Mouse (Mus musculus): ENCODE results near the gene Tyro3. TPM values are rescaled to one million over a fixed set of nuclear protein-coding genes. Genes with fewer than 3 reads are reported as not detected.
A peak's percentile ranks its signal among the peaks of the same experiment; 100 is the strongest.

Gene Tyro3
- polyA plus RNA-seq, 1 experiment from 2014 or later, result 21.9 TPM

- Histone ChIP-seq H3K9ac (no peak overlapping the region), H3K27me3 (ENCODE audit: insufficient read depth, low read length) (no peaks in the 10 kb centered on the region), H3K36me3 (ENCODE audit: insufficient read depth) (peaks cover 61% of the 10 kb centered on the region), H3K27ac (ENCODE audit: low read depth) (no peak overlapping the region), H3K4me2 (no peak overlapping the region), H3K4me3 (ENCODE audit: low read depth, low read length) (no peak overlapping the region), H3K4me1 (ENCODE audit: insufficient read depth) (no peaks in the 10 kb centered on the region), H3K9me3 (ENCODE audit: low read depth, low read length) (no peaks in the 10 kb centered on the region)
- DNase-seq (peak; percentile 58), ATAC-seq (ENCODE audit: insufficient read depth) (peak; percentile 41; the same call in 1 of the 2 replicates)
- WGBS, result 59% methylated on average over 7 of the region's 7 CpGs
- TF ChIP-seq CTCF (IDR thresholded peaks at IDR 0.05; ENCODE audit: low read depth), result no peak
These were observed 16.9 kb downstream of the Tyro3 start for GRCm38 (mm10) chr2:119814376-119814933.

- DNase-seq (no peak), ATAC-seq (ENCODE audit: insufficient read depth) (no peak)
- no peak overlapping the region for H3K4me2 ChIP-seq
- H3K27ac ChIP-seq (ENCODE audit: low read depth), result no peak overlapping the region
- H3K4me3 ChIP-seq (ENCODE audit: low read depth, low read length), result no peak overlapping the region
- no peak overlapping the region for H3K9ac ChIP-seq
- H3K9me3 ChIP-seq (ENCODE audit: low read depth, low read length), result no peaks in the 10 kb centered on the region
- TF ChIP-seq CTCF (IDR thresholded peaks at IDR 0.05; ENCODE audit: low read depth), result no peak
- H3K27me3 ChIP-seq (ENCODE audit: insufficient read depth, low read length), result no peaks in the 10 kb centered on the region
- no peaks in the 10 kb centered on the region for H3K4me1 ChIP-seq (ENCODE audit: insufficient read depth)
- 94% methylated on average over 13 of the region's 13 CpGs for WGBS
- peaks cover 41% of the 10 kb centered on the region for H3K36me3 ChIP-seq (ENCODE audit: insufficient read depth)
These were observed 19.1 kb downstream of the Tyro3 start for GRCm38 (mm10) chr2:119816611-119817010.

GRCm38 (mm10) chr2:119817047-119817446 is 19.5 kb downstream of the Tyro3 start:
- no peaks in the 10 kb centered on the region for H3K27me3 ChIP-seq (ENCODE audit: insufficient read depth, low read length)
- 86% methylated on average over 5 of the region's 5 CpGs for WGBS

GRCm38 (mm10) chr2:119818668-119819272 is 21.2 kb downstream of the Tyro3 start:
- H3K9me3 ChIP-seq (ENCODE audit: low read depth, low read length), result no peaks in the 10 kb centered on the region
- no peak overlapping the region for H3K9ac ChIP-seq
- DNase-seq, result peak; percentile 39
- no peak for TF ChIP-seq CTCF (IDR thresholded peaks at IDR 0.05; ENCODE audit: low read depth)
- H3K27ac ChIP-seq (ENCODE audit: low read depth), result peak overlapping the region; percentile 40; the same call in 1 of the 2 replicates
- no peak overlapping the region for H3K4me2 ChIP-seq
- no peaks in the 10 kb centered on the region for H3K27me3 ChIP-seq (ENCODE audit: insufficient read depth, low read length)
- peaks cover 25% of the 10 kb centered on the region for H3K36me3 ChIP-seq (ENCODE audit: insufficient read depth)
- H3K4me1 ChIP-seq (ENCODE audit: insufficient read depth), result no peaks in the 10 kb centered on the region
- no peak overlapping the region for H3K4me3 ChIP-seq (ENCODE audit: low read depth, low read length)
- no peak for ATAC-seq (ENCODE audit: insufficient read depth)
- WGBS, result 39% methylated on average over 9 of the region's 9 CpGs

More at GRCm38 (mm10) chr2:119817047-119817446, 19.5 kb downstream of the Tyro3 start:
- Histone ChIP-seq H3K4me1 (ENCODE audit: insufficient read depth) (no peaks in the 10 kb centered on the region), H3K4me3 (ENCODE audit: low read depth, low read length) (no peak overlapping the region), H3K4me2 (no peak overlapping the region), H3K9me3 (ENCODE audit: low read depth, low read length) (no peaks in the 10 kb centered on the region), H3K27ac (ENCODE audit: low read depth) (no peak overlapping the region), H3K9ac (no peak overlapping the region), H3K36me3 (ENCODE audit: insufficient read depth) (peaks cover 37% of the 10 kb centered on the region)
- ATAC-seq (ENCODE audit: insufficient read depth), result no peak
- no peak for DNase-seq
- TF ChIP-seq CTCF (IDR thresholded peaks at IDR 0.05; ENCODE audit: low read depth), result no peak

- Histone ChIP-seq H3K4me2 (no peak overlapping the region), H3K27ac (ENCODE audit: low read depth) (no peak overlapping the region), H3K27me3 (ENCODE audit: insufficient read depth, low read length) (no peaks in the 10 kb centered on the region), H3K36me3 (ENCODE audit: insufficient read depth) (peaks cover 12% of the 10 kb centered on the region), H3K4me1 (ENCODE audit: insufficient read depth) (no peaks in the 10 kb centered on the region), H3K9ac (no peak overlapping the region), H3K9me3 (ENCODE audit: low read depth, low read length) (no peaks in the 10 kb centered on the region), H3K4me3 (ENCODE audit: low read depth, low read length) (no peak overlapping the region)
- 84% methylated on average over 9 of the region's 9 CpGs for WGBS
- ATAC-seq (ENCODE audit: insufficient read depth), result no peak
- TF ChIP-seq CTCF (IDR thresholded peaks at IDR 0.05; ENCODE audit: low read depth), result no peak
- DNase-seq, result no peak
These were observed 23.6 kb downstream of the Tyro3 start for GRCm38 (mm10) chr2:119821136-119821535.

- no peaks in the 10 kb centered on the region for H3K9me3 ChIP-seq (ENCODE audit: low read depth, low read length)
- no peaks in the 10 kb centered on the region for H3K4me1 ChIP-seq (ENCODE audit: insufficient read depth)
- DNase-seq (no peak), ATAC-seq (ENCODE audit: insufficient read depth) (no peak)
- WGBS, result 73% methylated on average over 2 of the region's 2 CpGs
- H3K36me3 ChIP-seq (ENCODE audit: insufficient read depth), result no peaks in the 10 kb centered on the region
- H3K27me3 ChIP-seq (ENCODE audit: insufficient read depth, low read length), result no peaks in the 10 kb centered on the region
- no peak overlapping the region for H3K4me3 ChIP-seq (ENCODE audit: low read depth, low read length)
- no peak overlapping the region for H3K9ac ChIP-seq
- no peak overlapping the region for H3K27ac ChIP-seq (ENCODE audit: low read depth)
- TF ChIP-seq CTCF (IDR thresholded peaks at IDR 0.05; ENCODE audit: low read depth), result no peak
- no peak overlapping the region for H3K4me2 ChIP-seq
These were observed 33.0 kb downstream of the Tyro3 start for GRCm38 (mm10) chr2:119830579-119830978.

GRCm38 (mm10) chr2:119834231-119834630 is 36.7 kb downstream of the Tyro3 start:
- TF ChIP-seq CTCF (IDR thresholded peaks at IDR 0.05; ENCODE audit: low read depth), result no peak
- no peaks in the 10 kb centered on the region for H3K27me3 ChIP-seq (ENCODE audit: insufficient read depth, low read length)
- WGBS, result 84% methylated on average over 4 of the region's 4 CpGs
- ATAC-seq (ENCODE audit: insufficient read depth) (no peak), DNase-seq (no peak)
- no peak overlapping the region for H3K9ac ChIP-seq
- H3K9me3 ChIP-seq (ENCODE audit: low read depth, low read length), result no peaks in the 10 kb centered on the region
- H3K4me3 ChIP-seq (ENCODE audit: low read depth, low read length), result no peak overlapping the region
- H3K27ac ChIP-seq (ENCODE audit: low read depth), result no peak overlapping the region
- H3K4me1 ChIP-seq (ENCODE audit: insufficient read depth), result no peaks in the 10 kb centered on the region
- no peaks in the 10 kb centered on the region for H3K36me3 ChIP-seq (ENCODE audit: insufficient read depth)
- no peak overlapping the region for H3K4me2 ChIP-seq

Measured in lung, embryonic 14.5 days (tissue).